Mouse (Mus musculus): Measurements from ENCODE around the gene Bpifb5. TPM values are rescaled to one million over a fixed set of nuclear protein-coding genes. Genes with fewer than 3 reads are reported as not detected.
"Not testable (repeated sequence)": the region's sequence is repeated elsewhere in the genome, so short reads cannot be mapped to it uniquely, and the experiment has no call there.

The Bpifb5 gene
- polyA plus RNA-seq, 1 experiment from 2014 or later = 0.27 TPM

GRCm38 (mm10) chr2:154204630-154205029 is 18.9 kb upstream of the Bpifb5 start:
- no peaks in the 10 kb centered on the region for H3K4me1 ChIP-seq
- H3K36me3 ChIP-seq = no peaks in the 10 kb centered on the region
- H3K27ac ChIP-seq (replicated peaks) = no peak overlapping the region
- 98% methylated on average over 4 of the region's 4 CpGs for WGBS
- no peak overlapping the region for H3K4me2 ChIP-seq
- H3K27me3 ChIP-seq (replicated peaks) = no peaks in the 10 kb centered on the region
- H3K9me3 ChIP-seq (replicated peaks) = no peaks in the 10 kb centered on the region
- no peak overlapping the region for H3K4me3 ChIP-seq (replicated peaks)
- no peak for ATAC-seq (ENCODE audit: low FRiP score)
- H3K9ac ChIP-seq (replicated peaks) = no peak overlapping the region

GRCm38 (mm10) chr2:154206908-154207307 is 16.6 kb upstream of the Bpifb5 start:
- peaks cover 5% of the 10 kb centered on the region; the same call in 1 of the 2 replicates for H3K4me1 ChIP-seq
- no peak overlapping the region for H3K4me2 ChIP-seq
- WGBS = 65% methylated on average over 7 of the region's 7 CpGs
- no peaks in the 10 kb centered on the region for H3K36me3 ChIP-seq
- no peak overlapping the region for H3K9ac ChIP-seq (replicated peaks)
- no peak for ATAC-seq (ENCODE audit: low FRiP score)
- no peak overlapping the region for H3K4me3 ChIP-seq (replicated peaks)
- no peaks in the 10 kb centered on the region for H3K9me3 ChIP-seq (replicated peaks)
- H3K27ac ChIP-seq (replicated peaks) = no peak overlapping the region
- H3K27me3 ChIP-seq (replicated peaks) = no peaks in the 10 kb centered on the region

DNA sequence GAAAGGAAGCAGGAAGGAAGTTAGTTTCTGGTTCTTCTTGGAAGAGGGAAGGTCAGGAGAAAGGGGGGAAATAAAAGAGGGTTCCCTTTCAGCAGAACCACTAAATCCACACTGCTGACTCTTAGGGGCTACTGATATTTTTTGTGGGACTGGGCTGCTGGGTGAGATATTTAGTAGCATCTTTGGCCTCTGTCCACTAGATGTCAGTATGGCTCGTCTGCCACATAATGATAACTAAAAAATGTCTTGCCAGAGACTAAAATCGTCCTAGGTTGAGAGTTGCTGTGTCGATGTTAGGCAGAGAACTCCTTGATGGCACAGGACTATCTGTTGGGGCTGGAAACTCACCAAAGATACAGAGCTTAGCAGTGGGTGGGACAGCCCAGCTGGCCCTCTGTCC is 14.4 kb upstream of the Bpifb5 start:
- Histone ChIP-seq H3K9ac (replicated peaks) (no peak overlapping the region), H3K27ac (replicated peaks) (no peak overlapping the region), H3K4me2 (no peak overlapping the region), H3K27me3 (replicated peaks) (no peaks in the 10 kb centered on the region), H3K9me3 (replicated peaks) (no peaks in the 10 kb centered on the region), H3K36me3 (no peaks in the 10 kb centered on the region), H3K4me3 (replicated peaks) (no peak overlapping the region), H3K4me1 (peaks cover 5% of the 10 kb centered on the region; the same call in 1 of the 2 replicates)
- WGBS = 21% methylated on average over 3 of the region's 3 CpGs
- ATAC-seq (ENCODE audit: low FRiP score) = no peak

- Histone ChIP-seq H3K9ac (replicated peaks) (no peak overlapping the region), H3K36me3 (no peaks in the 10 kb centered on the region), H3K9me3 (replicated peaks) (no peaks in the 10 kb centered on the region), H3K4me3 (replicated peaks) (no peak overlapping the region), H3K4me2 (no peak overlapping the region), H3K27me3 (replicated peaks) (no peaks in the 10 kb centered on the region), H3K27ac (replicated peaks) (no peak overlapping the region), H3K4me1 (peaks cover 5% of the 10 kb centered on the region; the same call in 1 of the 2 replicates)
- peak; percentile 47; the same call in 1 of the 2 replicates for ATAC-seq (ENCODE audit: low FRiP score)
- WGBS = 35% methylated on average over 1 of the region's 1 CpGs
These were observed 12.4 kb upstream of the Bpifb5 start for GRCm38 (mm10) chr2:154211121-154211520.

DNA sequence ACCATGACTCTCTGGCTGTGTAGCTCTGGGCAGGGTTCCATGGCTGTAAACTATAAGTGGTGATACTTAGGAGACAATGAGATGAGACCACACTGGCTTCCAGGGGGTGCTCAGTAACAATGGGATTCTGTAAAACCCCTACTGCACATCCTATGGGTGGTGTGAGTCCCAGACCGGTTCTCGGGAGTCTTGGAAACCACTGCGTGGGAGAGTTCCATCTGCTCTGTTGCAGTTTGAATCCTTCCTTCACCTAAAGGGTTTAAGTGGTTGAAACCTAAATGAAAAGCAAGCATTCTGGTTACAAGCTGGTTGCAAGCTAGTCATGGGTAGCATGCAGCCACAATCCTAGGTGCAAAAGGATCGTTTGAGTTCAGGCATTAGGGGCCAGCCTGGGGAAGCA is 11.7 kb upstream of the Bpifb5 start:
- no peak for ATAC-seq (ENCODE audit: low FRiP score)
- H3K4me1 ChIP-seq = peaks cover 5% of the 10 kb centered on the region; the same call in 1 of the 2 replicates
- H3K4me2 ChIP-seq = no peak overlapping the region
- no peaks in the 10 kb centered on the region for H3K9me3 ChIP-seq (replicated peaks)
- no peak overlapping the region for H3K4me3 ChIP-seq (replicated peaks)
- H3K9ac ChIP-seq (replicated peaks) = no peak overlapping the region
- no peaks in the 10 kb centered on the region for H3K36me3 ChIP-seq
- no peak overlapping the region for H3K27ac ChIP-seq (replicated peaks)
- 90% methylated on average over 4 of the region's 4 CpGs for WGBS
- H3K27me3 ChIP-seq (replicated peaks) = no peaks in the 10 kb centered on the region

DNA sequence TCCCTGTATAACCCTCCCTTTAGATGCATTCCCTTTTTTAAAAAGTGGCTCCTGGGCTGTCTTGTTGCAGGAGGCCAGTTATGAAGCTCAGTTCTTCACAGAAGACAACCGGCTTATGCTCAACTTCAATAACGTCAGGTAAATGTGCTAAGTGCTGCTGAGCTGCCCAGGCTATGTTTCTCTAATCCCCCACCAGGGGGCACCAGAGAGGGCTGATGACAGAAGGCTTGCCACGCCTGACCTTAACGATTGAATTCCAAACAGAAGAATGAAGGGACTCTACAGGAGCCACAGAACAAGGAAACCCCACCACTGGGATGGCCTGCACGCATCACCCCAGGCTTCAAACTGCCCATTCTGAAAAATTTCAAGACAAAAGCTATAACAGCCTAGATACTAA is 8.4 kb upstream of the Bpifb5 start:
- no peak overlapping the region for H3K27ac ChIP-seq (replicated peaks)
- no peaks in the 10 kb centered on the region for H3K27me3 ChIP-seq (replicated peaks)
- H3K9me3 ChIP-seq (replicated peaks) = no peaks in the 10 kb centered on the region
- no peak overlapping the region for H3K4me2 ChIP-seq
- 17% methylated on average over 5 of the region's 5 CpGs for WGBS
- ATAC-seq (ENCODE audit: low FRiP score) = no peak
- H3K36me3 ChIP-seq = no peaks in the 10 kb centered on the region
- H3K4me3 ChIP-seq (replicated peaks) = no peak overlapping the region
- no peak overlapping the region for H3K9ac ChIP-seq (replicated peaks)
- peaks cover 5% of the 10 kb centered on the region; the same call in 1 of the 2 replicates for H3K4me1 ChIP-seq

DNA sequence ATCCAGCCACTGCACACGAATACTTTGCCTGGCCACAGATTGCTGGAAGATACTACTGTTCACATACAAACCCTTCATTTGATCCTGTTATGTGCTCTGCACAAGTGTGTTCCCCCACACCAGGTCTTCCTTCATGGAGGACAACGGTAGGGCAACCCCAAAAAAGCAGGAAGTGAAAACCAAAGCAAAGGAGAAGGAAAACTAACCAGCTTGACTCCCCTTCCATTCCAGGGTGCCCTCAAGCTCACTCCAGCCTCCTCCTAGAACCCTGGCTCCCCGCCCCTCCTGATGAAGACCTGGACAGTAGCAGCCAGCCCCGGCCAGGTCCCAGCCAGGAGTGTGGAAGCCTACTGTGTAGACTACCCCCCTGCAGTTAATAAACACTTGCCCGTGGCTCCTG is 3.6 kb upstream of the Bpifb5 start:
- Histone ChIP-seq H3K36me3 (no peaks in the 10 kb centered on the region), H3K27me3 (replicated peaks) (no peaks in the 10 kb centered on the region), H3K4me1 (peaks cover 15% of the 10 kb centered on the region), H3K4me2 (no peak overlapping the region), H3K9me3 (replicated peaks) (no peaks in the 10 kb centered on the region), H3K27ac (replicated peaks) (no peak overlapping the region), H3K9ac (replicated peaks) (no peak overlapping the region), H3K4me3 (replicated peaks) (no peak overlapping the region)
- no peak for ATAC-seq (ENCODE audit: low FRiP score)
- 84% methylated on average over 5 of the region's 5 CpGs for WGBS

GRCm38 (mm10) chr2:154223917-154224273 is 353 bp downstream of the Bpifb5 start:
- peak overlapping the region; percentile 61 for H3K27ac ChIP-seq (replicated peaks)
- H3K9ac ChIP-seq (replicated peaks) = no peak overlapping the region
- WGBS = 8% methylated on average over 2 of the region's 2 CpGs
- no peaks in the 10 kb centered on the region for H3K27me3 ChIP-seq (replicated peaks)
- no peaks in the 10 kb centered on the region for H3K36me3 ChIP-seq
- no peaks in the 10 kb centered on the region for H3K9me3 ChIP-seq (replicated peaks)
- peaks cover 15% of the 10 kb centered on the region for H3K4me1 ChIP-seq
- H3K4me2 ChIP-seq = peak overlapping the region; percentile 40; the same call in 1 of the 2 replicates
- no peak overlapping the region for H3K4me3 ChIP-seq (replicated peaks)
- ATAC-seq (ENCODE audit: low FRiP score) = peak; percentile 46; the same call in 1 of the 2 replicates

GRCm38 (mm10) chr2:154226991-154227390 is 3.4 kb downstream of the Bpifb5 start:
- 80% methylated on average over 4 of the region's 4 CpGs for WGBS
- Histone ChIP-seq H3K9ac (replicated peaks) (no peak overlapping the region), H3K4me1 (peaks cover 15% of the 10 kb centered on the region), H3K9me3 (replicated peaks) (no peaks in the 10 kb centered on the region), H3K4me2 (no peak overlapping the region), H3K36me3 (no peaks in the 10 kb centered on the region), H3K27me3 (replicated peaks) (no peaks in the 10 kb centered on the region), H3K4me3 (replicated peaks) (no peak overlapping the region), H3K27ac (replicated peaks) (no peak overlapping the region)
- no peak for ATAC-seq (ENCODE audit: low FRiP score)

- ATAC-seq (ENCODE audit: low FRiP score) = no peak
- no peak overlapping the region for H3K9ac ChIP-seq (replicated peaks)
- H3K4me2 ChIP-seq = no peak overlapping the region
- H3K9me3 ChIP-seq (replicated peaks) = no peaks in the 10 kb centered on the region
- H3K27me3 ChIP-seq (replicated peaks) = no peaks in the 10 kb centered on the region
- WGBS = 90% methylated on average over 5 of the region's 5 CpGs
- H3K27ac ChIP-seq (replicated peaks) = no peak overlapping the region
- H3K36me3 ChIP-seq = no peaks in the 10 kb centered on the region
- no peak overlapping the region for H3K4me3 ChIP-seq (replicated peaks)
- peaks cover 11% of the 10 kb centered on the region for H3K4me1 ChIP-seq
These were observed 4.3 kb downstream of the Bpifb5 start for GRCm38 (mm10) chr2:154227830-154228229.

GRCm38 (mm10) chr2:154233426-154233825 is 9.9 kb downstream of the Bpifb5 start:
- H3K9ac ChIP-seq (replicated peaks) = no peak overlapping the region
- ATAC-seq (ENCODE audit: low FRiP score) = no peak
- no peak overlapping the region for H3K27ac ChIP-seq (replicated peaks)
- H3K9me3 ChIP-seq (replicated peaks) = no peaks in the 10 kb centered on the region
- no peaks in the 10 kb centered on the region for H3K27me3 ChIP-seq (replicated peaks)
- WGBS = 87% methylated on average over 6 of the region's 6 CpGs
- no peak overlapping the region for H3K4me2 ChIP-seq
- H3K4me3 ChIP-seq (replicated peaks) = no peak overlapping the region
- no peaks in the 10 kb centered on the region for H3K36me3 ChIP-seq
- no peaks in the 10 kb centered on the region for H3K4me1 ChIP-seq

GRCm38 (mm10) chr2:154240771-154241170 is 17.2 kb downstream of the Bpifb5 start:
- no peak for ATAC-seq (ENCODE audit: low FRiP score)
- Histone ChIP-seq H3K4me2 (no peak overlapping the region), H3K27ac (replicated peaks) (no peak overlapping the region), H3K9ac (replicated peaks) (no peak overlapping the region), H3K9me3 (replicated peaks) (no peaks in the 10 kb centered on the region), H3K27me3 (replicated peaks) (no peaks in the 10 kb centered on the region), H3K36me3 (no peaks in the 10 kb centered on the region), H3K4me1 (no peaks in the 10 kb centered on the region), H3K4me3 (replicated peaks) (no peak overlapping the region)
- 88% methylated on average over 6 of the region's 6 CpGs for WGBS

- H3K27me3 ChIP-seq (replicated peaks); H3K4me2 ChIP-seq; H3K9ac ChIP-seq (replicated peaks); H3K4me3 ChIP-seq (replicated peaks); H3K36me3 ChIP-seq; ATAC-seq (ENCODE audit: low FRiP score); H3K9me3 ChIP-seq (replicated peaks); H3K4me1 ChIP-seq; H3K27ac ChIP-seq (replicated peaks): not testable (repeated sequence)
- WGBS = 97% methylated on average over 11 of the region's 12 CpGs
These were observed 19.2 kb downstream of the Bpifb5 start for GRCm38 (mm10) chr2:154242726-154243125.
